Mouse (Mus musculus): ENCODE data around the gene Prpf38b. TPM values are rescaled to one million over a fixed set of nuclear protein-coding genes. Genes with fewer than 3 reads are reported as not detected.

The Prpf38b gene
- total RNA-seq (2021) = 10 to 100 TPM; 39.8 to 77.9 TPM
- polyA plus RNA-seq (2012; rRNA removed) = 108 and 117 TPM in 2 replicates
- long read RNA-seq, transcript Prpf38b-201 (6 exons, 3,026 nt) = major isoform, 22 of 23 reads
- long read RNA-seq, partial matches to known transcripts = 0 of 23 reads
- long read RNA-seq, other reads (novel, unspliced or antisense) = 0 of 23 reads

DNA sequence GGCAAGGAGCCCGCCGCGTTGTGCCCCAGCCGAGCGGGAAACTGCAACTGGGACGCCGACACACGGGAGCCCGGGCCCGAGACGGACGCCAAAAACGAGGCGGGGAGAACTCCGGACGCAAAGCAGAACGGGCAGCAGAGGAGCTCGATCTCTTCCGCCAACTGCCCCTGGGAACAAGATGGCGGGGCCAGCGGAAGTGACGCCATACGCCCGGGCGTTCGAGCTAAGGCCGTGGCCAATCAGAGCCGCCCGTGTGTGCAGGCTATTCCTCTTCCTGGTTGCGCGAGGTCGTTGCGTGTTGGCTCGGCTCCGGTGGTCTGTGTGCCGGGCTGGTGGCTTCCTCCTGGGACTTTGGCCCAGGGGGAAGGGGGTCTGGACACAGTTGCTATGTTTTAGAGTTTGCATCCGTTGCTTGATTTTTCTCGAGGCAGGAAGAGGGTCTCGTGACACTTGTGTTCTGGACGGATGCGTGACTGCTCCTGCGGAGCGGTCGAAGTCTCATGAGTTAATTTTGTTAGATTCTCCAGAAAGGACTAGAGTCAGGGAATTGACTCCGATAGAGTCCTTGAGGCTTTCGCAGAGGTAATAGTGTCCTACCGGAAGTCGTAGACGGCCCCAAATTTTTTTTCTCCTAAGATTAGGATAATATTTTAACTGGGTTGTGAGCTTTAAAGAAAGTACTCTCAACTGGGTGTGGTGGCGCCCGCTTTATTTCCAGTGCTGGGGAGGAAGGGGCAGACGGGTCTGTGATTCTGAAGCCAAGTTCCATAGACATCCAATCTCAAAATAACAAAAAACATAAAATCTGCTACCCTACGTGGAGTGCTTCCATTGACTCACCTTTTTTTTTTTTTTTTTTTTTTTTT lies at the start of gene Prpf38b:
TSS of gene Prpf38b (minus strand) at position 180 of the 866 bp plus-strand sequence.
- DNase-seq = peak; percentile 96

- no peak for DNase-seq
These were observed 49.7 kb upstream of the Prpf38b start for GRCm38 (mm10) chr3:108961226-108961625.

DNA sequence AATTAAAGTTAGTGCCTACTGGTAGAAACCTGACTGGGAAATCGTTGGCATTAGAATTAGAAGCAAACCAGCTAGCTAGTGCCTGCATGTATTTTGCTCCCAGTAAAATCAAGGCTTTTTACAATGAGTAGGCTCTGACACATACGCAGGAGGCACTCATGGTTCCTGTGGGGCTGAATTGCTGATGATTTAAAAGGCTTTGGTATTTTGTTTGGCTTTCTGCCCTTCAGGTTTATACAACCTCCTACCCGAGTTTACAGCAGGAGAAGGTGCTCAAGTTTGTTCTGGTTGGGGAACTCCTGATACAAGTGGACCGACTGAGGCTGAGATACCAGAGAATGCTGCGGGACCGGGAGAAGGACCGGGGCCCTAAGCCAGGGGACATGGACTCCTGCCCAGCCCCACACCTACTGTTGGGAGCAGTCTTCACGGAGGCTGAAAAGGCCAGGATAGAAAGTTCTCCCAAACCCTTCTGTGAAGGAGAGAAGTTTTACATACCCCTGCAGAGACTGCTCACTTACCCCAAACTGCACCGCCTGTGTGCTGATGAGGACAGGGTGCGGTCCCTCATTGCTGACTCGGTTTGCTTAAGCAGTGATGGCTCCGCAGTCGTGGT lies 48.3 kb upstream of the Prpf38b start:
- no peak for DNase-seq

DNA sequence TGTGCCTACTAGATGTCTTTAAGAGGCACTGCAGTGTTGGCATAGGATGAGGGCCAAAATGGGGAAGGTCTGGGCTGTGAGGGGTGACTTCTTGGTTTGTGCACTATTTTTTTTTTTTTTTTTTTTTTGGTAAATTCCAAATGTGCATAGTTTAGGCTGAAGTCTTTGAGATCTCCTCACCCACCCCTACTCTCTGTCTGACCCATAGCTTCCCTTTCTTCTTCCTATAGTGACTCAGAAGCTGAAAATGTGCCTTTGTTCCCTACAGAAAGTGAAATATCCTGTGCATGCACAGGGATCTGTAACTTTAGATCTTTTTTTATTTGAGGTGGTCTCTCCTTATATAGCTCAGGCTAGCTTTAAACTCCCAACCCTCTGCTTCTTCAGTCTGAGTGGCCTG lies 46.4 kb upstream of the Prpf38b start:
- no peak for DNase-seq

DNA sequence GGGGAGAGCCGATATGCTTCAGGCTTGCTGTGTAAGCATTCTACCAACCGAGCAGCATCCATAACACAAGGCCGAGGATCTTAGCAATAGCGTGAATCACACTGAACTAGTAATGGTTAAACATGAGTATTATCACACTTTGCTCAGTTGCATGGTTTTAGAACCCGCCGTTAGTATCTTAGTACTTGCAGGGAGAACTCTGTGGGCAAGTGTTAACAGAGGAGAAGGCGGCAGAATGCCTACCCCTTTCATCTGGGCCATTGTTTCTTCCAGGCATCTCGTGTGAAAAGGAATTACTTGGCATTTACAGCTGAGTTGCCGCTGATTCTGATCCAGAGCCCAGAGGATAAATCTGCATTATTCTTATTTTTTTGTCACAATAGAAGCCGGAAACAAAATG lies 29.5 kb upstream of the Prpf38b start:
- DNase-seq = no peak

- DNase-seq = no peak
These were observed 28.6 kb upstream of the Prpf38b start, which contains the start of gene Gm9857 for GRCm38 (mm10) chr3:108940001-108940633. Gm9857 (minus strand) TSS chr3:108940445.

DNA sequence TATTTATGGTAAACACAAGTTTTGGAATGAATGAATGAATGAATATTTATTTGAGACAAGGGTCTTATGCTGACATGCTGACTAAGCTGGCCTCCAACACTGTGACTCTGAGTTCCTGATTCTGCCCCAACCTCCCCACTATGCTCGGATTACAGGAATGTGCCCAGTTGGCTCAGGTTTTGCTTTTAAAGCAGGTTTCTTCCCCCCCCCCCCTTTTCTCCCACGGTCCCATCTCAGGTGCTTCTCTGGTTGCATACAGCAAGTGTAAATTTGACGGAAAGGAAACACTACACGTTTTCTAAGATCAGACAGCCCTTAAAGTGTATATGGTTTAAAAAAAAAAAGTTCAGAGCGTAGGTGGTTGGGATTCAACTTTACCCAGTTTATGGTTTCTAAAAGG lies 28.0 kb upstream of the Prpf38b start, which contains the start of gene Henmt1:
TSS of gene Henmt1 (plus strand) at position 301 of the 400 bp plus-strand sequence.
- no peak for DNase-seq

GRCm38 (mm10) chr3:108938691-108939090 lies 27.2 kb upstream of the Prpf38b start:
- no peak for DNase-seq

GRCm38 (mm10) chr3:108933557-108933956 lies 22.0 kb upstream of the Prpf38b start:
- DNase-seq = peak; percentile 33

DNA sequence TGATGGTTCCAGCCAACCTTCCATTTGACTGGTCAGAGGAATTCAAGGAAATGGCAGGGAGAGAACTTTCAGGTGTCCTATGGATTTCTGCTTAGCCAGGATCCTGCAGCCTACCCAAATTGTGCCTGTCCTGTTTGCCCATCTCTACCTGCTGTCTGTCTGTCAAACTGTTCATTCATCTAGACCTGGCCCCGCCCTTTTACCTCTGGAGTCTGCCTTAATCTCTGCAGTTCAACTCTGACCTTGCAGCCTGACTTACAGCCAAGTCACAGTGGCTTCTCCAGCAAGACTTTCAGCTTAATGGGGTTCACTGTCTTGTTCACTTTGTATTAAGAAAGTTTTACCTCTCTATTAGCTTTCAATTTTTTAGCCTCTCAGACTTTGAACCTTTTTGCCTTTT lies 14.8 kb upstream of the Prpf38b start:
- DNase-seq = no peak

DNA sequence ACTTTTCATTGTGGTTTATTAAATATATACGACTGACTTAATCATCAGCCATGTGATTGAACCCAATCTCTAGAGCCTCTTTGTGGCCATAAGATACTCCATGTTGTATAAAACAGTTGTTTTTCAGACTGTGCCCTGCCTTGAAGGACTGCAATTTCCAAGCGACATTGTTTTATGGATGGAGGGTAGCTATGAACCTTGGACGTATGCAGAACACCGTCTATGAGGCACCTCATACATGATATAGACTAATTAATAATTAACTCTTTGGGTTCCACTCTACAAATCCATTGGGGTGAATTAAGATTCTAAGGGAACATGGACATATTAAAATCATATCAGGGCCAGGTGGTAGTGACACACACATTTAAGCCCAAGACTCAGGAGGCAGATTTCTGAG lies 14.2 kb upstream of the Prpf38b start:
- DNase-seq = no peak

DNA sequence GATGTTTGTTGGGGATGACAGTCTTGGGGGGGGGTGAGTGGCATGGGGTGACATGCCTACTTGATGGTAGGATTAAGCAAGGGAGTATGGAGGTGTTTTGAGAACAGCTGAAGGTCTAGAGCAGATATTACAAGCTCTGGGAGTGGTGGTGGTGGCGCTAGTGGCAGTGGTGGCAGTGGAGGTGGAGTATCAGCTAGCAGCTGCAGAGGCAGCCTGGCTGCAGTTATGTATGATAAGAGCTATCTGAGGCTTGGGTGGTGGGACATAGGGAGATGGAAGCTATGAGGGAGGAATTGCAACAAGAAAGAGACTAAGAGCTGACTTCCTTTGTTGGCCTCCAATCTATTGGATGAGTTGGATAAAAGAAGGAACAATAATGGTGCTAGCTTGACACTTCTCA lies 10.3 kb upstream of the Prpf38b start:
- DNase-seq = no peak

GRCm38 (mm10) chr3:108920442-108921070 lies 9.0 kb upstream of the Prpf38b start:
- no peak for DNase-seq

GRCm38 (mm10) chr3:108918852-108919251 lies 7.3 kb upstream of the Prpf38b start:
- no peak for DNase-seq

DNA sequence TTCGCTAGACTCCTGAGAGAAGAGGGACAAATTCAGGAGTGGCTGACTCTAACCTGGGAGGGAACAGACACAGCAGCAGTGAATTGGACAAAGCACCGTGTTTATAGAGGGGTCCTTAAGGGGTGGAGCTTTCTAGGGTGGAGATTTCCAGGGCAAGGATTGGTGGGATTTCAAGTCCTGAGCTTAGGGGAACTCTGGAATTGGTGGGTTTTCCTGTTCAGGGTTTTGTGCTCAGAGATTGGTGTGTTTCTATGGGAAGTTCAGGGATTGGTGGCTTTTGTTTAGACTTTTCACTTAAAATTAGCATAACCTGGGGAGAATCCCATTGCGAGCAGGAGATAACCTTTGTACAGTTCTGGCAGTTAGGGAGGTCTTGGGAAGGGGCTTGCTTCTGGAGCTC lies 6.5 kb upstream of the Prpf38b start:
- DNase-seq = no peak

- DNase-seq = no peak
These were observed 5.3 kb upstream of the Prpf38b start for GRCm38 (mm10) chr3:108916857-108917256.

DNA sequence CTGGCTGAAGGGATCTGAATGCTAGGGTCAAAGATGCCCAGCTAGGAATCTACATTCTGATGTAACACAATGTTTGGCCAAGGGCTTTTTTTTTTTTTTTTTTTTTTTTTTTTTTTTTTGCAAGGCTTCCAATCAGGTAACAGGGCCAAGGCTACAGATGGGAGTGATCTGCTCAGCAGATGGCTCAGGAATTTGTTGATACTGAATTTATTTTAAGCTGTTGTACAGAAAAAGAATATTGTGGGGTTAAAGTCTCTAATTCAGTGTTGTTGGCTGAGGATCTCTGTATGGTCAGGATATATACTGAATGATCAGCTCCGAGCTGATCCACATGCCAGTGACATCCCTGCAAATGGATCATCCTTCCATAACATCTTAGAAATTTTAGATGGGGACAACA lies 4.5 kb upstream of the Prpf38b start:
- DNase-seq = no peak

GRCm38 (mm10) chr3:108911081-108911547 lies 413 bp downstream of the Prpf38b start:
- no peak for DNase-seq

GRCm38 (mm10) chr3:108910303-108911080 lies 1.0 kb downstream of the Prpf38b start:
- peak; percentile 34 for DNase-seq

DNA sequence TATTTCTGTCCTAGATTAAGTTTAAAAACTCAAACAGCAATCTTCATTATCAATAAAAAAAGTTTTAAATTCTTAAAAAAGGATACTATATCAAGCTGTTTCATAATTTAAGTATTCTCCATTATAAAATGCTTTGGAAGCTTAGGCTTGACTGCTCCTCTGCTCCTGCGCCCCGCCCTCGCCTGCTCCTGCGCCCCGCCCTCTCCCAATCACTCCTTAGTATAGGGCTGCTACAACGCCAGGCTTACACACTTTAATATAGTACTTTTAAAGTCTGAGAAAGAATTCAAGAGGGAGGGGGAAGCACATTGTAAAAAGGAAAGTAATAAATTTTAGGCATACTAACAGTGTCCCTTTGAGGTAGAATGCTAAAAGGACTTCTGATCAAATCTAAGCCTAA lies 8.6 kb downstream of the Prpf38b start:
- no peak for DNase-seq

DNA sequence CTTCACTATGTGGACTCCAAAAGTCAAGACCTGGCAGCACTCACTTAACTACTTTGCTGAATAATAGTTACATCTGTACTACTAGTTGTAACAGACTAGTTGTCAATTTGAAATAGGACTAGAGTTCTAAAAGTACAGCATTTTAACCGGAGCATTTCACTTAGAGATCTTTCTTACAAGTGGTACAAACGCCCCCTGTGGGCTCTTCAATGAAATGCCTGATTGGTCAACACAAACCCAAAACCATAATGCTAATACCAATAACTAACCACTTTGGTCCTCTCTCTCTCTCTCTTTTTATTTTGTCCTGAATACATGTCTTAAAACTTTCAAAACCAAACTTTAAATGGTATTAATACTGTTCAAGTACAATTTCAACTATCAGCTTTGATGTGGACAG lies 9.5 kb downstream of the Prpf38b start:
- DNase-seq = no peak
